ENCODE assay signal across 9 mouse cellular contexts in the genomic region with DNA sequence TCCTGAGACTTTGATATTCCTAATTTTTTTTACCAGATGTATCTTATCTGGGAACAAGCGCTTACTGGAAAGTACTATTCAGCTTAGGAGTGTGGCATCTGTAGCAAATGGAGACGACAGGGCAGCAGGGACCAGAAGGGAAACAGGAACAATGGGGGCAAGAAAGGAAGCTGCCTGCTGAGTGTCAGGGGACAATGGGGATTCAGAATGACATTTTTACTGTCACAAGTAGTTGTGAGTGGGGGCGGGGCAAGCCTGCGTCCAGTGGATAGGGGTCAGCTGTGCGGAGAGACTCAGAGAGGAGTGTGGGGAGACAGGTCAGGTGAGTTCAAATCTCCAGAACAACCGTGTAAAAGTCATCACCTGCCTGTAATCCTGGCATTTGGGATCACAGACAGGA. TPM values are rescaled to one million over a fixed set of nuclear protein-coding genes. Genes with fewer than 3 reads are reported as not detected.
DNase-seq lines count a peak whose midpoint lies in the region; ATAC-seq lines count a peak whose summit lies in the region.
"Had no signal": no experiment of that assay in that cellular context is flagged by ENCODE, and none has a peak within 500 bp of the region (broad histone marks: within the 10 kb centered on the region; RNA-seq: fewer than 3 reads in every experiment).

No protein-coding gene starts in this region.

- ATAC-seq in heart, embryonic 13.5 days (ENCODE audit: extremely low read depth, insufficient number of reproducible peaks, low FRiP score, low TSS enrichment) = 0 out of 2 replicates have a peak, but pooled peaks have one; percentile 37
- peak; percentile 31; the same call in 1 of the 2 replicates for ATAC-seq in lung, embryonic 16.5 days (ENCODE audit: low read depth)
- peak; percentile 55 for ATAC-seq in megakaryocyte progenitor cell, adult 5-6 weeks (replicated peaks; ENCODE audit: poor library complexity)

- peak overlapping the region; percentile 11 for H3K4me2 ChIP-seq in heart, embryonic 13.5 days
- no peak overlapping the region for H3K4me2 ChIP-seq in lung, embryonic 16.5 days (ENCODE audit: low read depth, low read length)
- H3K4me2 ChIP-seq: liver, embryonic 11.5 days had no signal

- H3K4me3 ChIP-seq in heart, embryonic 13.5 days = no peak overlapping the region
- H3K4me3 ChIP-seq in lung, embryonic 16.5 days (ENCODE audit: low read length) = no peak overlapping the region
- no peak overlapping the region for H3K4me3 ChIP-seq in forebrain, embryonic 10.5 days

- H3K27ac ChIP-seq in heart, embryonic 13.5 days (replicated peaks) = peak overlapping the region; percentile 50
- no peak overlapping the region for H3K27ac ChIP-seq in lung, embryonic 16.5 days (ENCODE audit: low read length)
- no peak overlapping the region for H3K27ac ChIP-seq in forebrain, embryonic 10.5 days

- H3K36me3 ChIP-seq in heart, embryonic 13.5 days = no peaks in the 10 kb centered on the region
- no peaks in the 10 kb centered on the region for H3K36me3 ChIP-seq in lung, embryonic 16.5 days (ENCODE audit: control insufficient read depth, insufficient read depth, low read length)
- H3K36me3 ChIP-seq in forebrain, embryonic 10.5 days (replicated peaks) = no peaks in the 10 kb centered on the region

- intact Hi-C loops in heart, postnatal 25 days (cut with DNase I) = no loop called here

- DNase-seq in heart, postnatal 25 days (ENCODE audit: low spot score) = no peak
- DNase-seq in lung, postnatal 25 days (ENCODE audit: low spot score) = no peak
- peak; percentile 46 for DNase-seq in embryo, embryonic 9.5 days (ENCODE audit: extremely low spot score)
- no peak for DNase-seq in forebrain, embryonic 10.5 days (ENCODE audit: extremely low spot score, low spot score)
- no peak for DNase-seq in left cerebral cortex, adult 11 months (ENCODE audit: low spot score)

- 14% methylated on average over 6 of the region's 6 CpGs for WGBS in heart, embryonic 13.5 days
- 24% methylated on average over 6 of the region's 6 CpGs for WGBS in lung, embryonic 16.5 days
- whole genome bisulfite sequencing in forebrain, embryonic 10.5 days = 23% methylated on average over 6 of the region's 6 CpGs

- no peaks in the 10 kb centered on the region for H3K9me3 ChIP-seq in heart, embryonic 13.5 days
- H3K9me3 ChIP-seq in lung, embryonic 16.5 days (ENCODE audit: control insufficient read depth, low read length) = no peaks in the 10 kb centered on the region
- H3K9me3 ChIP-seq in forebrain, embryonic 10.5 days = no peaks in the 10 kb centered on the region

- H3K9ac ChIP-seq in heart, embryonic 13.5 days = no peak overlapping the region
- no peak overlapping the region for H3K9ac ChIP-seq in lung, embryonic 16.5 days (ENCODE audit: low read length)

- H3K4me1 ChIP-seq in heart, embryonic 13.5 days = peaks cover 21% of the 10 kb centered on the region
- peaks cover 15% of the 10 kb centered on the region for H3K4me1 ChIP-seq in lung, embryonic 16.5 days (replicated peaks; ENCODE audit: control insufficient read depth, insufficient read depth, low read length)
- peaks cover 28% of the 10 kb centered on the region for H3K4me1 ChIP-seq in forebrain, embryonic 10.5 days

- no peaks in the 10 kb centered on the region for H3K27me3 ChIP-seq in heart, embryonic 13.5 days (replicated peaks)
- H3K27me3 ChIP-seq in lung, embryonic 16.5 days (ENCODE audit: control insufficient read depth, insufficient read depth, low read depth, low read length) = no peaks in the 10 kb centered on the region
- no peaks in the 10 kb centered on the region for H3K27me3 ChIP-seq in forebrain, embryonic 10.5 days (ENCODE audit: poor library complexity, severe bottlenecking)

RNA-seq across cellular contexts. Expression of a gene that starts 52.3 kb away (rescaled TPM):
- polyA plus RNA-seq in heart, embryonic 13.5 days (2015; fragmentation: Nextera tagmentation; extraction: Ambion mirVana) = 10.5 and 15.5 TPM in 2 replicates
- 10 to 100 TPM; 69.1 to 81.3 TPM for total RNA-seq in heart, postnatal 25 days (2021)
- polyA plus RNA-seq in lung, embryonic 16.5 days (2015; fragmentation: Nextera tagmentation; extraction: Ambion mirVana) = 22.3 and 26.2 TPM in 2 replicates
- 84.0 and 107 TPM in 2 replicates for total RNA-seq in megakaryocyte progenitor cell, adult 5-6 weeks (2015)
- total RNA-seq in megakaryocyte progenitor cell, adult 5-6 weeks (2017) = 73.8 and 96.3 TPM in 2 replicates
- polyA plus RNA-seq in forebrain, embryonic 10.5 days (2016; fragmentation: Nextera tagmentation; extraction: Ambion mirVana) = 24.9 and 30.7 TPM in 2 replicates
